Mouse (Mus musculus) liver, embryonic 15.5 days (tissue): Measurements from ENCODE around the gene N4bp2l2. TPM values are rescaled to one million over a fixed set of nuclear protein-coding genes. Genes with fewer than 3 reads are reported as not detected.
"Not testable (repeated sequence)": the region's sequence is repeated elsewhere in the genome, so short reads cannot be mapped to it uniquely, and the experiment has no call there.

Experiments
- ATAC-seq: fragments of 200-750 bp; cut with Nextera tagmentation; 2 replicates; pipeline ENCODE4 v1.8.0; 2017; ENCODE audit warnings: moderate number of reproducible peaks, mild to moderate bottlenecking, moderate library complexity; ENCODE audit not compliant: insufficient read depth
- H3K27ac ChIP-seq: fragments of 300-500 bp; sonication (generic); replicated peaks from 2 replicates; pipeline ENCODE4 v1.5.1; 2015; ENCODE audit warnings: mild to moderate bottlenecking, inconsistent platforms
- H3K27me3 ChIP-seq: fragments of 300-500 bp; sonication (generic); 2 replicates; pipeline ENCODE4 v1.6.1; 2015; ENCODE audit warnings: mild to moderate bottlenecking, inconsistent platforms
- H3K36me3 ChIP-seq: fragments of 300-500 bp; sonication (generic); replicated peaks from 2 replicates; pipeline ENCODE4 v1.6.1; 2015; ENCODE audit warnings: moderate library complexity, mild to moderate bottlenecking, inconsistent platforms
- H3K4me1 ChIP-seq: fragments of 300-500 bp; sonication (generic); replicated peaks from 2 replicates; pipeline ENCODE4 v1.6.1; 2015; ENCODE audit warnings: inconsistent platforms
- H3K4me2 ChIP-seq: fragments of 300-500 bp; sonication (generic); 2 replicates; pipeline ENCODE4 v1.6.1; 2015; ENCODE audit warnings: moderate library complexity, mild to moderate bottlenecking, inconsistent platforms
- H3K4me3 ChIP-seq: fragments of 300-500 bp; sonication (generic); replicated peaks from 2 replicates; pipeline ENCODE4 v1.5.1; 2015; ENCODE audit warnings: mild to moderate bottlenecking, inconsistent platforms
- H3K9ac ChIP-seq: fragments of 300-500 bp; sonication (generic); 2 replicates; pipeline ENCODE4 v1.6.1; 2015; ENCODE audit warnings: moderate library complexity, mild to moderate bottlenecking, inconsistent platforms
- H3K9me3 ChIP-seq: fragments of 300-500 bp; sonication (generic); replicated peaks from 2 replicates; pipeline ENCODE4 v1.6.1; 2016; ENCODE audit warnings: inconsistent platforms
- WGBS: fragments of 180-500 bp; shearing (Covaris S2); methylation state at CpG from one replicate; pipeline ENCODE4 v1.1.7; 2015; ENCODE audit warnings: mixed read lengths; ENCODE audit not compliant: insufficient replicate concordance; 5-methylcytosine and 5-hydroxymethylcytosine counted together
- polyA plus RNA-seq: library from polyadenylated mRNA; unstranded; fragments of >200 nt; fragmentation: Nextera tagmentation; extraction: Ambion mirVana; gene quantifications from 2 replicates; pipeline ENCODE4 v1.2.1, GENCODE M21; 2015

N4bp2l2 gene
- polyA plus RNA-seq, 1 experiment from 2014 or later, result 18.8 TPM

DNA sequence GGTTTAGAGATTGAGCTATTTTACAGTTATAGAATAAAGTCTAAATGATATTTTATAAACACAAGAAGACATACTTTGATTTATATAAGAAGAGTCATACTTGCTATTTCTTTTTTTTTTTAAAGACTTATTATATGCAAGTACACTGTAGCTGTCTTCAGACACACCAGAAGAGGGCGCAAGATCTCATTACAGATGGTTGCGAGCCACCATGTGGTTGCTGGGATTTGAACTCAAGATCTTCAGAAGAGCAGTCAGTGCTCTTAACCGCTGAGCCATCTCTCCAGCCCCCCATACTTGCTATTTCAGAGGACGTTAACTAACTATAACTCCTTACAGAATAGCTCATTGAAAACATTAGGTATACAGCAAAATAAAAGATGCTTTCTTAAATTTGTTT, 22.6 kb downstream of the N4bp2l2 start:
- H3K4me2 ChIP-seq, H3K27me3 ChIP-seq, H3K4me3 ChIP-seq, H3K9me3 ChIP-seq, H3K27ac ChIP-seq, H3K9ac ChIP-seq, ATAC-seq: not testable (repeated sequence)
- 93% methylated on average over 4 of the region's 4 CpGs for WGBS
- peaks cover 29% of the 10 kb centered on the region for H3K4me1 ChIP-seq
- H3K36me3 ChIP-seq, result peaks cover 55% of the 10 kb centered on the region

GRCm38 (mm10) chr5:150641440-150641839, 24.5 kb downstream of the N4bp2l2 start:
- Histone ChIP-seq H3K4me2 (peak overlapping the region; percentile 16), H3K36me3 (peaks cover 60% of the 10 kb centered on the region), H3K9ac (no peak overlapping the region), H3K9me3 (no peaks in the 10 kb centered on the region), H3K27ac (peak overlapping the region; percentile 84), H3K4me3 (no peak overlapping the region), H3K27me3 (no peaks in the 10 kb centered on the region), H3K4me1 (peaks cover 29% of the 10 kb centered on the region)
- 22% methylated on average over 3 of the region's 3 CpGs for WGBS
- ATAC-seq, result peak; percentile 92

DNA sequence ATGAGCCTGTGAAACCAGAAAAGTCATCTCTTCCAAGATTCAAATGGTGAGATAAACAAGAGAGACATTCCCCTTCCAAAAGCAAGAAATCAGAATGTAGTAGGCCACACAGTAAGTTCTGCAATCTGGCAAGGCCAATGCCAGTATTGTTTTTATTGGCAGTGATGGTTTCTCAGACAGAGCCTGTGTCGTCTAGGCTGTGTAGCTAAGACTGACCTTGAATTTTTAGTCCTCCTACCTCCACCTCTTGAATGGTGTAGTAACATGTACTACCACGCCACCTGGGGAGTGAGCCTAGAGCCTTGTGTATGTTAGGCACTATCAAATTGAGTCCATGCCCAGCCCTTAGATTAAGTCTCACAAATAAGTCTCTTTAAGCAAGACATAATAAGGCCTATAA, 36.3 kb downstream of the N4bp2l2 start:
- Histone ChIP-seq H3K9ac (no peak overlapping the region), H3K4me3 (no peak overlapping the region), H3K4me2 (no peak overlapping the region), H3K27ac (no peak overlapping the region), H3K36me3 (peaks cover 30% of the 10 kb centered on the region), H3K9me3 (no peaks in the 10 kb centered on the region), H3K4me1 (no peaks in the 10 kb centered on the region), H3K27me3 (no peaks in the 10 kb centered on the region)
- no peak for ATAC-seq
- 76% methylated on average over 2 of the region's 2 CpGs for WGBS

DNA sequence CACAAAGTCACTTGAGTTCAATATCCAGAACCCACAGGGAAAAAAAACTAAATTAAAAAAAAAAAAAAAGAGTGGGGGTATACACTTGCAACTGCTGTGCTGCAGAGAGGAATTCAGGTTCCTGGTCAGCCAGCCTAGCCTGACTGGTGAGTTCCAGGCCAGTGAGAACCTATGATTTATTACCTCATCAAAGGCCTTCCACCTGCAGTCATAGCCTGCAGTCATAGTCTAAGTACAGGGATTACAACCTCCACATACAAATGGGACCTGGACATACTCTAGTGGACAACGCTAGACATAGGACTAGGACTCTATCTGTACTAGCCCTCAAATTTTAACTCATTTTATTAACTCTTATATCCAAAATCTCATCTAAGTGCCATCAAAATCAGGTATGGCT, 36.7 kb downstream of the N4bp2l2 start:
- Histone ChIP-seq H3K9ac (no peak overlapping the region), H3K9me3 (no peaks in the 10 kb centered on the region), H3K36me3 (peaks cover 29% of the 10 kb centered on the region), H3K4me3 (no peak overlapping the region), H3K4me1 (no peaks in the 10 kb centered on the region), H3K27me3 (no peaks in the 10 kb centered on the region), H3K4me2 (no peak overlapping the region), H3K27ac (no peak overlapping the region)
- ATAC-seq, result no peak
- 96% methylated on average over 1 of the region's 1 CpGs for WGBS

DNA sequence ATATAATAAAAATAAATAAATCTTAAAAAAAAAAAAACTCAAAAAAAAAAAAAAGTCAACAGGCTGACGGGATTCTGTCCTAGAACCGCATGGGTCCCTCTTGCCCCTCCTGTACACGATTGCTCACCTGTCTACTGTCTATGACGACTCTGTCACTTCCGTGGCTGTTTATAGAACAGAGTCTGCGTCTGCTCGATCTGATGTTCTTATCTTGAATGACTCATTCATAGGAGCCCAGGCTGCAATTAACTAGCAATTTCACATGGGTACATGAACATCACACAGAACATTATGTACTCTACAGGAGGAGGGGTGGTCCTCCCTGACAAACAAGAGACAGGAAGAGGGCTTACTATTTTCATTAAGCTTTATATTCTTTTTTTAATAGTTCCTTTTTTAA, 40.5 kb downstream of the N4bp2l2 start:
- no peak overlapping the region for H3K4me3 ChIP-seq
- no peak overlapping the region for H3K27ac ChIP-seq
- no peaks in the 10 kb centered on the region for H3K27me3 ChIP-seq
- no peak overlapping the region for H3K9ac ChIP-seq
- H3K4me2 ChIP-seq, result no peak overlapping the region
- no peak for ATAC-seq
- H3K36me3 ChIP-seq, result peaks cover 15% of the 10 kb centered on the region; the same call in 1 of the 2 replicates
- WGBS, result 60% methylated on average over 7 of the region's 7 CpGs
- no peaks in the 10 kb centered on the region for H3K9me3 ChIP-seq
- no peaks in the 10 kb centered on the region for H3K4me1 ChIP-seq

GRCm38 (mm10) chr5:150622792-150623191, 43.2 kb downstream of the N4bp2l2 start:
- Histone ChIP-seq H3K9ac (no peak overlapping the region), H3K27me3 (no peaks in the 10 kb centered on the region), H3K9me3 (no peaks in the 10 kb centered on the region), H3K27ac (no peak overlapping the region), H3K4me3 (no peak overlapping the region), H3K4me2 (no peak overlapping the region), H3K36me3 (peaks cover 13% of the 10 kb centered on the region; the same call in 1 of the 2 replicates), H3K4me1 (no peaks in the 10 kb centered on the region)
- WGBS, result 41% methylated on average over 1 of the region's 1 CpGs
- ATAC-seq, result no peak

DNA sequence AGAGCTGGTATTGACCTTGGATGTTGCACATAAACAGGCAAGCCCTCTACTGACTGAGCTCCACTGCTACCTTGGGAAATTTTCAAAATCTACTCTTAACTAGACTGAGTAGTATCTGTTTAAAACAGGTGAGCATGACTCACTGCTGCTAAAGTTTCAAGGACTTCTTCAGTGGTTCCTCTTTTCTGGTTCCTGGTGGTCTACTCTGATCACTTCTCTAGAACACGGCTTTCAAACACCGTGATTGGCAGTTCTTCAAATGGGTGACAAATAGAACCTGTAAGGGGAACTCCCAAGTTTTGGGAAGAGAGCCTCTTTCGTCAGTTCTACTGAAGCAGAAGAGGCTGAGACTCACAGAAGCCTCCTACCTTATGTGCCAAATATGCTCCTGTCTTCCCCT, 44.4 kb downstream of the N4bp2l2 start:
- H3K4me3 ChIP-seq, result no peak overlapping the region
- 20% methylated on average over 3 of the region's 3 CpGs for WGBS
- no peak overlapping the region for H3K4me2 ChIP-seq
- no peaks in the 10 kb centered on the region for H3K9me3 ChIP-seq
- H3K9ac ChIP-seq, result no peak overlapping the region
- H3K4me1 ChIP-seq, result no peaks in the 10 kb centered on the region
- peaks cover 9% of the 10 kb centered on the region; the same call in 1 of the 2 replicates for H3K36me3 ChIP-seq
- H3K27ac ChIP-seq, result no peak overlapping the region
- H3K27me3 ChIP-seq, result no peaks in the 10 kb centered on the region
- no peak for ATAC-seq

- H3K9me3 ChIP-seq, result no peaks in the 10 kb centered on the region
- H3K9ac ChIP-seq, result no peak overlapping the region
- H3K4me2 ChIP-seq, result no peak overlapping the region
- H3K4me1 ChIP-seq, result no peaks in the 10 kb centered on the region
- 66% methylated on average over 7 of the region's 7 CpGs for WGBS
- H3K27ac ChIP-seq, result no peak overlapping the region
- no peak for ATAC-seq
- H3K36me3 ChIP-seq, result peaks cover 9% of the 10 kb centered on the region; the same call in 1 of the 2 replicates
- H3K27me3 ChIP-seq, result no peaks in the 10 kb centered on the region
- H3K4me3 ChIP-seq, result no peak overlapping the region
Observed at GRCm38 (mm10) chr5:150620588-150621135, 45.3 kb downstream of the N4bp2l2 start.

DNA sequence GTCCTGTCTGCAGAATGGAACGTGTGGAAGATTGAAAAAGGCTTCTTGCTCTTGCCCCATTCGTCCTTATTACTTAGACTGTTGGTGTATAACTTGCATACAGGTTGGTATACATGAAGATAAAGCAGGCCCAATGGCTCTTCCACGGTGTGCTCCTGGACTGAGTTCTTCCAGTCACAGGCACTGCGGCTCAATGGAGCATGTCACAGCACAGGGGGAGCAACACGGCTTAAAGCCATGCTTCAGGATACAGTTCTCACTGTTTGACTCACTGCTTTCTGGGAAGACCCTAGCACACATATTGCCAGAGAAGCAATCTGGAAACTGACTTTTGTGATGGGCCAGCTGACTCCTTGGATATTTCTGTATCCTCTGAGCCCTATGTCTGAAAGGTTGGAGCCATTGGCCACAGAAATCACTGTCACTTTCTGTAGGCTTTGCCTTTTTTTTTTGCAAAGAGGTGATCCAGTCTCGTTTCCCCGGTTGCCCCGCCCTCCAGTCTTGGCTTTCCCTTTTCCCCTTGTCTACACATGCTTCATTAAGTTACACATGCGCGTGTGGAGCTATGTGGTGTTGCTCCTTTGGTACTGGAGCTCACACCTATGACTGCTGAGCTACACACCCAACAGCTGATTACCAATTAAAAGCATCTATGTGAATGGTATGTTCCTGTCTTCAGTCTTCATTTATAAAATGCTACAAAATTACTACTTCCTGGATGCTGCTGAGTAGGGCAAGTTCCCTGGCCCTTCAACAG, 47.2 kb downstream of the N4bp2l2 start:
- Histone ChIP-seq H3K4me2 (no peak overlapping the region), H3K4me3 (no peak overlapping the region), H3K4me1 (no peaks in the 10 kb centered on the region), H3K27me3 (no peaks in the 10 kb centered on the region), H3K27ac (no peak overlapping the region), H3K36me3 (no peaks in the 10 kb centered on the region), H3K9me3 (no peaks in the 10 kb centered on the region), H3K9ac (no peak overlapping the region)
- WGBS, result 87% methylated on average over 10 of the region's 10 CpGs
- ATAC-seq, result no peak

- Histone ChIP-seq H3K9ac (no peak overlapping the region), H3K27ac (no peak overlapping the region), H3K9me3 (no peaks in the 10 kb centered on the region)
Observed at GRCm38 (mm10) chr5:150616731-150617130, 49.3 kb downstream of the N4bp2l2 start.

DNA sequence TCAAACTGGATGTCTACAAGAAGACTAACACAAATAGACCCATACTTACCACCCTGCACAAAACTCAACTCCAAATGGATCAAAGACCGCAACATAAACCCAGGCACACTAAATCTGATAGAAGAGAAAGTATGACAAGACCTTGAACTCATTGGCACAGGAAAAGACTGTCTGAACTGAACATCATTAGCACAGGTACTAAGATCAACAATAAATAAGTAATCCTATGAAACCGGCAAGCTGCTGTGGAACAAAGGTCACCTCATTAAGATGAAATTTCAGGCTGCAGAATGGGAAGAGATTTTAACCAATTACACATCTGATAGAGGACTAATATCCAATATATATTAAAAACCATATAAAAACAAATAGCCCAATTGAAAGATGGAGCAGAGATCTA, 49.8 kb downstream of the N4bp2l2 start:
- Histone ChIP-seq H3K9me3 (no peaks in the 10 kb centered on the region), H3K4me1 (0 out of 2 replicates have a peak, but pooled peaks cover 5% of the 10 kb centered on the region), H3K9ac (no peak overlapping the region), H3K27ac (no peak overlapping the region), H3K4me3 (no peak overlapping the region), H3K36me3 (no peaks in the 10 kb centered on the region), H3K4me2 (no peak overlapping the region), H3K27me3 (no peaks in the 10 kb centered on the region)
- WGBS, result 83% methylated on average over 2 of the region's 2 CpGs
- no peak for ATAC-seq

More at GRCm38 (mm10) chr5:150616731-150617130, 49.3 kb downstream of the N4bp2l2 start:
- H3K4me3 ChIP-seq, result no peak overlapping the region
- no peaks in the 10 kb centered on the region for H3K27me3 ChIP-seq
- no peak for ATAC-seq
- 0 out of 2 replicates have a peak, but pooled peaks cover 4% of the 10 kb centered on the region for H3K4me1 ChIP-seq
- H3K36me3 ChIP-seq, result no peaks in the 10 kb centered on the region
- WGBS, result 50% methylated on average over 3 of the region's 3 CpGs
- no peak overlapping the region for H3K4me2 ChIP-seq
